Mouse (Mus musculus): ENCODE results near the gene Olfr1342. TPM values are rescaled to one million over a fixed set of nuclear protein-coding genes. Genes with fewer than 3 reads are reported as not detected.

The Olfr1342 gene
- polyA plus RNA-seq, 1 experiment from 2014 or later, result 0.14 TPM

GRCm38 (mm10) chr4:118658652-118659051, 33.9 kb downstream of the Olfr1342 start, which contains the start of gene Olfr62:
Olfr62 (plus strand) TSS chr4:118658952.
- Histone ChIP-seq H3K36me3 (no peaks in the 10 kb centered on the region), H3K4me1 (no peaks in the 10 kb centered on the region), H3K4me2 (replicated peaks) (no peak within 1 kb of the TSS), H3K27ac (no peak within 1 kb of the TSS), H3K27me3 (no peaks in the 10 kb centered on the region), H3K4me3 (no peak within 1 kb of the TSS), H3K9ac (no peak within 1 kb of the TSS), H3K9me3 (no peaks in the 10 kb centered on the region)
- ATAC-seq (ENCODE audit: low FRiP score, low read depth), result no peak

- 8% methylated on average over 2 of the region's 2 CpGs for WGBS
- Histone ChIP-seq H3K4me1 (peaks cover 9% of the 10 kb centered on the region), H3K27me3 (no peaks in the 10 kb centered on the region), H3K9me3 (no peaks in the 10 kb centered on the region), H3K4me2 (replicated peaks) (no peak overlapping the region), H3K4me3 (no peak overlapping the region), H3K27ac (no peak overlapping the region), H3K9ac (no peak overlapping the region), H3K36me3 (no peaks in the 10 kb centered on the region)
- ATAC-seq (ENCODE audit: low FRiP score, low read depth), result no peak
Measured at GRCm38 (mm10) chr4:118645234-118645633, 47.3 kb downstream of the Olfr1342 start.

- WGBS, result 22% methylated on average over 20 of the region's 20 CpGs
- peak; percentile 87 for ATAC-seq (ENCODE audit: low FRiP score, low read depth)
- peak overlapping the region; percentile 70 for H3K27ac ChIP-seq
- peak overlapping the region; percentile 52 for H3K4me2 ChIP-seq (replicated peaks)
- peak overlapping the region; percentile 11; the same call in 1 of the 2 replicates for H3K4me3 ChIP-seq
- peak overlapping the region; percentile 21; the same call in 1 of the 2 replicates for H3K9ac ChIP-seq
- no peaks in the 10 kb centered on the region for H3K36me3 ChIP-seq
- H3K27me3 ChIP-seq, result no peaks in the 10 kb centered on the region
- H3K9me3 ChIP-seq, result no peaks in the 10 kb centered on the region
- H3K4me1 ChIP-seq, result peaks cover 9% of the 10 kb centered on the region
Measured at GRCm38 (mm10) chr4:118642346-118643190, 50.0 kb downstream of the Olfr1342 start.

Other genes with a start within 250 kb of the Olfr1342 start
- 0.33 and 0.46 TPM in 2 replicates for gene Mpl, start 235.2 kb downstream of the Olfr1342 start, polyA plus RNA-seq (2015; fragmentation: Nextera tagmentation; extraction: Ambion mirVana)
- gene Tie1, start 202.7 kb downstream of the Olfr1342 start, polyA plus RNA-seq (2015; fragmentation: Nextera tagmentation; extraction: Ambion mirVana), result 21.5 and 22.8 TPM in 2 replicates
- 1.0 and 2.0 TPM in 2 replicates for gene 2610528J11Rik, start 165.8 kb downstream of the Olfr1342 start, polyA plus RNA-seq (2015; fragmentation: Nextera tagmentation; extraction: Ambion mirVana)
- gene Tmem125, start 148.7 kb downstream of the Olfr1342 start, polyA plus RNA-seq (2015; fragmentation: Nextera tagmentation; extraction: Ambion mirVana), result 1.8 and 2.0 TPM in 2 replicates
- 0.13 and 0.31 TPM in 2 replicates for gene Cfap57, start 72.0 kb downstream of the Olfr1342 start, polyA plus RNA-seq (2015; fragmentation: Nextera tagmentation; extraction: Ambion mirVana)
- 130 and 134 TPM in 2 replicates for gene Ebna1bp2, start 72.0 kb downstream of the Olfr1342 start, polyA plus RNA-seq (2015; fragmentation: Nextera tagmentation; extraction: Ambion mirVana)
- not detected in 2 replicates for gene Olfr62, start 33.8 kb downstream of the Olfr1342 start, polyA plus RNA-seq (2015; fragmentation: Nextera tagmentation; extraction: Ambion mirVana)
- gene Olfr1341, start 10.8 kb upstream of the Olfr1342 start, polyA plus RNA-seq (2015; fragmentation: Nextera tagmentation; extraction: Ambion mirVana), result not detected in 2 replicates
- gene Olfr1340, start 27.4 kb upstream of the Olfr1342 start, polyA plus RNA-seq (2015; fragmentation: Nextera tagmentation; extraction: Ambion mirVana), result not detected in 2 replicates
- gene Olfr1339, start 39.4 kb upstream of the Olfr1342 start, polyA plus RNA-seq (2015; fragmentation: Nextera tagmentation; extraction: Ambion mirVana), result not detected in 2 replicates
- not detected in 2 replicates for gene Olfr1338, start 66.0 kb upstream of the Olfr1342 start, polyA plus RNA-seq (2015; fragmentation: Nextera tagmentation; extraction: Ambion mirVana)
- not detected in 2 replicates for gene Olfr1337, start 89.8 kb upstream of the Olfr1342 start, polyA plus RNA-seq (2015; fragmentation: Nextera tagmentation; extraction: Ambion mirVana)
- gene Olfr1335, start 117.2 kb upstream of the Olfr1342 start, polyA plus RNA-seq (2015; fragmentation: Nextera tagmentation; extraction: Ambion mirVana), result not detected in 2 replicates
- gene Olfr1333, start 143.5 kb upstream of the Olfr1342 start, polyA plus RNA-seq (2015; fragmentation: Nextera tagmentation; extraction: Ambion mirVana), result not detected in 2 replicates
- not detected in 2 replicates for gene Olfr1331, start 171.9 kb upstream of the Olfr1342 start, polyA plus RNA-seq (2015; fragmentation: Nextera tagmentation; extraction: Ambion mirVana)
- gene Olfr1330, start 195.8 kb upstream of the Olfr1342 start, polyA plus RNA-seq (2015; fragmentation: Nextera tagmentation; extraction: Ambion mirVana), result not detected in 2 replicates
- not detected in 2 replicates for gene Olfr1329, start 224.7 kb upstream of the Olfr1342 start, polyA plus RNA-seq (2015; fragmentation: Nextera tagmentation; extraction: Ambion mirVana)
- gene Olfr1328, start 245.9 kb upstream of the Olfr1342 start, polyA plus RNA-seq (2015; fragmentation: Nextera tagmentation; extraction: Ambion mirVana), result not detected in 2 replicates

Data from limb, embryonic 13.5 days (tissue).